Mouse (Mus musculus) heart, adult 2 months (tissue): ENCODE data around the gene Ovgp1. TPM values are rescaled to one million over a fixed set of nuclear protein-coding genes. Genes with fewer than 3 reads are reported as not detected.
A peak's percentile ranks its signal among the peaks of the same experiment; 100 is the strongest.

Experiments
- DNase-seq, 2 experiments: peaks; one replicate each; pipeline ENCODE4 v3.0.0; 2021
- H3K27ac ChIP-seq: fragments of 200-600 bp; 2 replicates; pipeline ENCODE4 v1.8.1; 2022
- H3K27me3 ChIP-seq: fragments of 200-500 bp; 2 replicates; pipeline ENCODE4 v1.6.1; 2012; ENCODE audit warnings: mild to moderate bottlenecking, low read length, inconsistent platforms, mixed read lengths; ENCODE audit not compliant: control insufficient read depth, insufficient read depth
- H3K36me3 ChIP-seq: fragments of 200-500 bp; 2 replicates; pipeline ENCODE4 v1.6.1; 2012; ENCODE audit warnings: low read length, inconsistent platforms; ENCODE audit not compliant: control insufficient read depth, insufficient read depth
- H3K4me1 ChIP-seq: fragments of 200-500 bp; 2 replicates; pipeline ENCODE4 v1.6.1; 2011; ENCODE audit warnings: low read length; ENCODE audit not compliant: control insufficient read depth, insufficient read depth
- H3K4me3 ChIP-seq: fragments of 200-600 bp; 2 replicates; pipeline ENCODE4 v1.8.1; 2022
- H3K79me2 ChIP-seq: fragments of 200-500 bp; replicated peaks from 2 replicates; pipeline ENCODE4 v1.6.1; 2012; ENCODE audit warnings: mild to moderate bottlenecking, inconsistent platforms, low read length, moderate library complexity, mixed read lengths; ENCODE audit not compliant: control insufficient read depth, insufficient read depth
- H3K9ac ChIP-seq: fragments of 200-500 bp; 2 replicates; pipeline ENCODE4 v1.6.1; 2012; ENCODE audit warnings: low read depth, mild to moderate bottlenecking, control low read depth, inconsistent platforms, low read length, mixed read lengths
- CTCF ChIP-seq: fragments of 200-600 bp; IDR thresholded peaks from 2 replicates; pipeline ENCODE4 v1.8.1; 2022; ENCODE audit warnings: antibody characterized with exemption, mild to moderate bottlenecking, moderate library complexity
- EP300 ChIP-seq: fragments of 200-500 bp; IDR thresholded peaks from 2 replicates; pipeline ENCODE4 v1.6.1; 2011; ENCODE audit warnings: low read depth, low read length, control low read depth; ENCODE audit not compliant: insufficient read depth
- POLR2A ChIP-seq: fragments of 200-500 bp; IDR thresholded peaks from 2 replicates; pipeline ENCODE4 v1.6.1; 2011; ENCODE audit warnings: mild to moderate bottlenecking, low read depth, low read length, control low read depth; ENCODE audit not compliant: insufficient read depth
- WGBS: fragments of 180-500 bp; shearing (Covaris S2); methylation state at CpG from one replicate; pipeline ENCODE4 v1.1.7; 2018; 5-methylcytosine and 5-hydroxymethylcytosine counted together
- intact Hi-C: fragments of 180-260 bp; cut with DNase I; formaldehyde crosslinking; loops from one replicate; pipeline ENCODE4 v1.15.1; 2025
- polyA plus RNA-seq: library from polyadenylated mRNA; depleted of rRNA; stranded (reverse); fragments of >200 nt; gene quantifications from 2 replicates; pipeline ENCODE4 v1.2.3, GENCODE M21; 2012
- total RNA-seq, 2 experiments: library from RNA; stranded (reverse); gene quantifications; 2 replicates each; pipeline ENCODE4 v1.2.3; 2021

Ovgp1 gene
- total and polyA plus RNA-seq, 3 experiments = 0.16 to 0.98 (median 0.34) TPM

DNA sequence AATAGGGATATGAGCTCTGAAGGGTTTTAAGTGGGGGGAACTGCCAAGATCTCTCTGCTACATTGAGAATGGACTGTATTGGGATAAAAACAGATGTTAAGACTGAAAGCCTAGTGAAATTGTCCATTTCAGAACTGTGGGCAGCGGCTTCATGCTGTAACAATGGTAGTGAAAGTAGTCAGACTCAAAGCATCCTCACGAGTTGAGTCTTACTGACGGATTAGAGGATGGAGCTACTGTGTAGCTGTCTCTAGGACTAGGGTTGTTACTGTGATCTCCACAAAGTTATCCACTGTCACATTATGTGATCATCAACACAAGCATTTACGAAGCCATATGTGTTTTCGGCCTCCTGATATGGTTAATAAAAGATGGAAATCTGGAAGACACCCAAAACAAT, 15.3 kb upstream of the Ovgp1 start:
- DNase-seq = no peak
- Histone ChIP-seq H3K36me3 (peaks cover 39% of the 10 kb centered on the region), H3K27ac (peak overlapping the region; percentile 95), H3K27me3 (no peaks in the 10 kb centered on the region), H3K4me1 (peaks cover 5% of the 10 kb centered on the region), H3K4me3 (peak overlapping the region; percentile 78), H3K9ac (peak overlapping the region; percentile 96), H3K79me2 (peaks cover 4% of the 10 kb centered on the region)
- 15% methylated on average over 5 of the region's 5 CpGs for WGBS
- intact Hi-C loops = loop anchor here (5.0 kb wide), 1 partner anchor 271 kb away; the partner anchor contains the start of gene Ddx20
- no peak for TF ChIP-seq CTCF

DNA sequence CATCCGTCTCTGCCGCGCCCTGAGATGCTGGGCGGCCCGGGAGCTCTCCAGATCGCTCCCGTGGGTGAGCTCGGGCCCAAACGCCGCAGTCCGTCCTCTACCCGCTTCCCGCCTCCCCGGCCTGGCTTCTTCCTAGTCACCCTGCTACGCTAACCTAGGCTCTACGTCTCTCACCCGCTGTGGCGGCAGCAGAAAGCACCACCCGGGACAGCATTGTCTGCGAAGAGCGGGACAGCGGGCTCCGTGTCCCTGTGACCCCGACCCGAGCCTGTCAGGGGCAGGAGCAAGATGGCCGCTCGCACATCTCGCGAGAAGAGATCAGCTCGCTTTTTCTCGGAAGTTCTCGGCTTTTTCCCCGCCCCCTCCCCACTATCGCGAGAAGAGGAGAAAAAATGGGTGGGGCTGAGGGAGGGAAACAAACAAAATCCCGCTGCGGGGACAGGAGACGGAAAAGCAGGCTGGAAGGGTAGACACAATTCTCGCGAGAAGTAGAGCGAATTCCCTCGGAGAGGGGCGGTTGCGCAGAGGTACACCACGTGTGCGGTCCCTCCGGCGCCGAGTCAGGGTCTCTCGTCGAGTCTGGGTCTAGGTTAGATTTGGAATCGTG, 14.4 kb upstream of the Ovgp1 start, which contains the start of gene Wdr77:
Wdr77 (plus strand) TSS at position 396 of the 607 bp plus-strand sequence.
- Histone ChIP-seq H3K4me3 (peak within 1 kb of the TSS; percentile 78), H3K9ac (peak within 1 kb of the TSS; percentile 96), H3K27me3 (no peaks in the 10 kb centered on the region), H3K4me1 (peaks cover 5% of the 10 kb centered on the region), H3K36me3 (peaks cover 36% of the 10 kb centered on the region), H3K27ac (peak within 1 kb of the TSS; percentile 95), H3K79me2 (peaks cover 4% of the 10 kb centered on the region)
- TF ChIP-seq POLR2A (peak; percentile 98), EP300 (0 out of 2 replicates have a peak, but pooled peaks have one; percentile 79), CTCF (no peak)
- intact Hi-C loops = loop anchor here (5.0 kb wide), 1 partner anchor 272 kb away; the partner anchor contains the start of gene Ddx20
- peak; percentile 96 for DNase-seq
- WGBS = under 1% methylated on average over 52 of the region's 52 CpGs

DNA sequence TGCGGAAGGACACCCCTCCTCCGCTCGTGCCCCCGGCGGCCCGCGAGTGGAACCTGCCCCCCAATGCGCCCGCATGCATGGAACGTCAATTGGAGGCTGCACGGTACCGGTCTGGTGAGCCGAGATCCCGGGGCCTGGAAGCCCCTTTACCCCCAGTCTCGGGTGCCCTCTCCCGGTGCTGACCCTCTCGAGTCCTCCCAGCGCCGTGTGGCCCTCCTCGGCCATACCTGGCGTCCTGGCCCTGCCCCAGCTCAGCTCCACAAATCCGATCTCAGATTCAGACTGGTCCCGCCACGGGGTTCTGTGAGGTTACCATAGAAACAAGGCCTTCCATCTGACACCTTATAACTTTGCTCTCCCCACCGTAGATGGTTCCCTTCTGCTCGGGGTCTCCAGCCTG, 13.9 kb upstream of the Ovgp1 start:
- H3K27me3 ChIP-seq = no peaks in the 10 kb centered on the region
- DNase-seq = no peak
- TF ChIP-seq POLR2A = no peak
- TF ChIP-seq CTCF = no peak
- no peak for TF ChIP-seq EP300
- H3K9ac ChIP-seq = peak overlapping the region; percentile 84
- intact Hi-C loops = loop anchor here (5.0 kb wide), 1 partner anchor 272 kb away; the partner anchor contains the start of gene Ddx20
- H3K27ac ChIP-seq = peak overlapping the region; percentile 77
- H3K36me3 ChIP-seq = peaks cover 31% of the 10 kb centered on the region
- H3K4me1 ChIP-seq = peaks cover 5% of the 10 kb centered on the region
- under 1% methylated on average over 26 of the region's 26 CpGs for WGBS
- H3K79me2 ChIP-seq = peaks cover 4% of the 10 kb centered on the region
- peak overlapping the region; percentile 78 for H3K4me3 ChIP-seq

DNA sequence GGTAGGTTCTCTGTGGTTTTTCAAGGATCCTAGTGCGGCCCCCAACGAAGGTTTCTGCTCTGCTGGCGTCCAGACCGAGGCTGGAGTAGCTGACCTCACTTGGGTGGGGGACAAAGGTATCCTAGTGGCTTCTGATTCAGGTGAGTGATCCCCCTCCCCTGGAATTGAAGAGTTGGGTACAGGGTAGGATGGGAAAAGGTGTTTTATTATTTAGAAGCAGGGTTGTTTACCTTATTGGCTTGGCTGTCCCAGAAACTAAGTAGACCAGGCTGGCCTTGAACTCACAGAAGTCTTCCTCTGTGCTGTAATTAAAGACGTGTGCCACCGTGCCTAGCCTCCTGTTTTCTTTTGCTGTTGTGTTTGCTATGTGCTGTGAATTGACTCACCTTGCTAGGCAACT, 13.5 kb upstream of the Ovgp1 start, which contains the start of gene Atp5f1:
Atp5f1 (minus strand) TSS at position 101 of the 400 bp plus-strand sequence.
- TF ChIP-seq CTCF (no peak), EP300 (no peak), POLR2A (no peak)
- peak within 1 kb of the TSS; percentile 95 for H3K27ac ChIP-seq
- H3K79me2 ChIP-seq = peaks cover 4% of the 10 kb centered on the region
- intact Hi-C loops = loop anchor here (5.0 kb wide), 1 partner anchor 273 kb away; the partner anchor contains the start of gene Ddx20
- 9% methylated on average over 6 of the region's 6 CpGs for WGBS
- DNase-seq = no peak
- peaks cover 27% of the 10 kb centered on the region for H3K36me3 ChIP-seq
- peak within 1 kb of the TSS; percentile 78 for H3K4me3 ChIP-seq
- H3K4me1 ChIP-seq = peaks cover 5% of the 10 kb centered on the region
- H3K27me3 ChIP-seq = no peaks in the 10 kb centered on the region
- H3K9ac ChIP-seq = peak within 1 kb of the TSS; percentile 96

DNA sequence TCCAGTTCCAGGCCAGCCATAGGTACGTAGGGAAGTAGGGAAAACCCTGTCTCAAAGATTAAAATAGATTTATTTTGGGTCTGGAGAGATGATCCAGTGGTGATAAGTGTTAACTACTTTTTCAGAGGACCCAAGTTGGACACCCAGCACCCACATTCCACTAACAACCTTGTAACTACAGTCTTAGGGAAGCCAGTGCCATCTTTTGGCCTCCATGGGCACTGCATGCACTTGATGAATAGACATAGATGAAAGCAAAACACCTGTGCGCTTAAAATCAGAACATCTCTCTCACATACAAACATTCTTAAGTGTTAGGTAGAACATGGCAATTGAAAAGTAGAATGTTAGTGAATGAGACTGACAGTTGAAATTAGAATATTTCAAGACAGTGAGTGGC, 12.8 kb upstream of the Ovgp1 start:
- H3K9ac ChIP-seq = no peak overlapping the region
- intact Hi-C loops = no loop called here
- DNase-seq = no peak
- no peak for TF ChIP-seq EP300
- peak; percentile 51 for TF ChIP-seq CTCF
- H3K27me3 ChIP-seq = no peaks in the 10 kb centered on the region
- H3K27ac ChIP-seq = no peak overlapping the region
- peaks cover 5% of the 10 kb centered on the region for H3K4me1 ChIP-seq
- 97% methylated on average over 2 of the region's 2 CpGs for WGBS
- H3K36me3 ChIP-seq = peaks cover 25% of the 10 kb centered on the region
- no peak overlapping the region for H3K4me3 ChIP-seq
- peaks cover 4% of the 10 kb centered on the region for H3K79me2 ChIP-seq

DNA sequence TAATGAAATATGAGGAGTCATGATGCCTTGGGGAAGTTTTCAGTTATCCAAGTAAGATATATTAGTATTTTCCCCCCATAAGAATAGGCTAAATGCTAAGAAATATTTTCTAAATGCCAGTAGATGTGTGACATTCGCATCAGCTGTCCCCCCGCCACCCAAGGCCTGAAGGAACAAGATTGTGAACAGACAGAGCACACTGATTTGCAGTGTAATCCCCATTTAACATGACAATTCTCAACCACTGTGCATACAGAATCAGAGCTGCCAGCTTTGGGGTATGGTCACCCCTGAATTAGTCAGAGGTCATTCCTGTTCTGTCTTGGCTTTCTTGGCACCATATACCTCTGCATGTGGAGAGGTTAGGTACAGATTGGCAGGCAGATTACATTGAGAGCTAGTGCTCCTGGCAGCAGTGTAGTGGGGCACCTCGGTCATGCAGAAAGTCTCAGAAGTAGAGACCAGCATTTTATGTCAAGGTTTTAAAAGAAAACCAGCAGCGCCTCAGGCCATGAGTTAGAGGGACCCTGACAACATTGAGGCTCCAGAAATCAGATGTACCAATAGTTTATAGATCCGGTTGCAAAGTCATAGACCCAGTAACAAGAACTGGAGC, 1.6 kb upstream of the Ovgp1 start:
- Histone ChIP-seq H3K4me1 (no peaks in the 10 kb centered on the region), H3K4me3 (no peak overlapping the region), H3K36me3 (peaks cover 5% of the 10 kb centered on the region), H3K27ac (no peak overlapping the region), H3K27me3 (no peaks in the 10 kb centered on the region), H3K79me2 (no peaks in the 10 kb centered on the region), H3K9ac (no peak overlapping the region)
- WGBS = 85% methylated on average over 5 of the region's 5 CpGs
- intact Hi-C loops = no loop called here
- DNase-seq = no peak
- TF ChIP-seq EP300 = no peak
